Mouse (Mus musculus) kidney, postnatal 4 days (tissue): ENCODE data around the gene Wnt11.

Source experiments
- DNase-seq, 2 experiments: peaks; one replicate each; pipeline ENCODE4 v3.0.0; 2021; ENCODE audit warnings: mixed read lengths in 2 of 2

Gene Wnt11

DNA sequence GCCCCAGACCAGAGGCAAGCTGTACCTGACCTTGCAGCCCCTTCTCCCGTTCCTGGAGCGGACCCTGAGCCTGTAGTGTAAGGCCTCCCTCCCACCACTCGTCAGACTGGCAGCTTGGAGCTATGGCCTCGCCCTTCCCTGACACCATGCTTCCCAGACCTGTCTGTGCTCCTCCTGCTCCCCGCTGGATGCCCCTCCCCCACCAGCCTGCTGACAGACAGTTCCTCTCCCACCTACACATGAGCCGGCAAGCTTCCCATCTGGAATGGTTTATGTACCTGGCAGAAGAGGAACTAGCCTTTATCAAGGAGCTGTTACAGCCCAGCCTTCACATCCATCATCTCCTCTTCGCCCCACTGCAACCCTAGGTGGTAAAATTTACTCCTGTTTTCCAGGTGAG is 6.0 kb upstream of the Wnt11 start:
- DNase-seq: no peak

DNA sequence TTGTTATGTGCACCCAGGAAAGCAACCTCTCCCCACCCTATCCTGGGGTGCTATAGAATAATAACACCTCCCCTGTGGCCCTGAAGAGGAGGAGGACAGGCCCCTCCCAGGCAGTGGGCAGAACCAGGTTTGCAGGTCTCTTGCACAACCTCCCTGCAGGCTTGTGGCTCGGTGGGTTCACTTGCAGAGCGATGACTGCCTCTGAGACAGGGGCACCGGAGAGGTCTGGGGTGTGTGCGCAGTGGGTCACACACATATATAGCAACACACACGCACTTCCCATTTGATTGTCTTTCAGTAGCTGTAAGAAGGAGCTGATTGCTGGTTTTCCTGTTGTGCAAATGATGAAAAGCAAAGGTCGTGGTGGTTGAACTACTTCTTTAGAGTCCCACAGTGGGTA is 3.6 kb upstream of the Wnt11 start:
- DNase-seq: no peak

- DNase-seq: peak; percentile 34 to 56
Measured at GRCm38 (mm10) chr7:98835519-98836441, 868 bp downstream of the Wnt11 start.

DNA sequence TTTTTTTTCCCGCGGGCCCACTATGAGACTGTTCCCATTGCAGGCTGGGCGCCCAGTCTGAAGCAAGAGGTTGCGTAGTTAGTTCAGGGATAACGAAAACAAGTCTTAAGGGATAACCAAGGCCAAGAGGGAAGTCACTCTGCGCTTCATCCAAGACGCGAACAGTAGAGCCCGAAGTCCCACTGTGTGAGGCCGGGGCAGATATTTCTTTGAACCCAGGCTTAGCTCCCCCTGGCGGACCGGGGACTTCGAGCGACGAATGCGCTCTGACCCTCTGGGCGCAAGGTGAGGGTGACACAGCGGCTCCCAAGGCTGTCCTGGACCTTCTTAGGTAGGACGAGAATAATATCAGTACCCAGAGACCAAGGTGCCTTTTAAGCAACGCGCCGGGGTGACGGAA is 1.7 kb downstream of the Wnt11 start:
- peak; percentile 88 to 90 for DNase-seq

- peak; percentile 91 to 94 for DNase-seq
Measured at GRCm38 (mm10) chr7:98837901-98838300, 3.0 kb downstream of the Wnt11 start.

GRCm38 (mm10) chr7:98838729-98839141 is 3.8 kb downstream of the Wnt11 start:
- peak; percentile 81 to 87 for DNase-seq

- no peak for DNase-seq
Measured at GRCm38 (mm10) chr7:98839312-98839711, 4.4 kb downstream of the Wnt11 start.

- no peak for DNase-seq
Measured at GRCm38 (mm10) chr7:98840771-98841170, 5.9 kb downstream of the Wnt11 start.

- no peak for DNase-seq
Measured at GRCm38 (mm10) chr7:98841802-98842201, 6.9 kb downstream of the Wnt11 start.

- no peak for DNase-seq
Measured at GRCm38 (mm10) chr7:98842997-98843396, 8.1 kb downstream of the Wnt11 start.

- peak in 1 of 2 experiments; percentile 47 for DNase-seq
Measured at GRCm38 (mm10) chr7:98843649-98844048, 8.7 kb downstream of the Wnt11 start.

DNA sequence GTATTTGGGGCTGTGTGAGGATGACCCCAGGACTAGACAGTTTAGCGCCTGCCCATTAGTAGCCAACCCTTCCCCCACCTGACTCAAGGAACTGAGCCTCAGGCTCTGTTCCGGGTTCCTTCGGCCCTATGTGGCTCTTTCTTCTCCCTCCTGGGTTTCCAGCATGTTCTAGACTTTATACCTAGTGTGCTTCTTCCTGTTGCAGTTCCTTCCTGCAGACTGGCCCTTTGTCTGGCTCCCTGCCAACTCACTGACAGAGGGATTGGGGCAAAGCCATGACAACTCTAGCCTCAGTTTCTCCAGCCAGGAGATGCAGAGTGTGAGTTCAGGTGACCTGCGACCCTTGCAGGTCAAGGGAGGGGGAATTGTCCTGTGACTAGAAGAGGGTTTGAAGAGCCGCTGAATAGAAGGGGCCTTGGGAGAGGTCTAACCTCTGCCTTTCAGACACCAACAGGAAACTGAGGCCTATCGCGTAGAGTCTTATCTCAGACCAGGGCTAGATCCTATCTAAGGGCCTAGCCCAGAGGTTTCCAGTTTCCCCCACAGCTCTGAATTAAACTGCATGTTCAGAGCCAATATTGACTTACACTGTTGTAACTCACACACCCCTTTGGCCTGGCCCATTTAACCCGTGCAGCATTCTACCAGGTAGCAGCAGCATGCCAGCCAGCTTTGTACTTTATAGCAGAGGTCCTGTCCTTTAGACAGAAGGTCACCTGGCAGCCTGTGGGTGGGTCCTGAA is 14.2 kb downstream of the Wnt11 start:
- peak in 1 of 2 experiments; percentile 54 for DNase-seq

DNA sequence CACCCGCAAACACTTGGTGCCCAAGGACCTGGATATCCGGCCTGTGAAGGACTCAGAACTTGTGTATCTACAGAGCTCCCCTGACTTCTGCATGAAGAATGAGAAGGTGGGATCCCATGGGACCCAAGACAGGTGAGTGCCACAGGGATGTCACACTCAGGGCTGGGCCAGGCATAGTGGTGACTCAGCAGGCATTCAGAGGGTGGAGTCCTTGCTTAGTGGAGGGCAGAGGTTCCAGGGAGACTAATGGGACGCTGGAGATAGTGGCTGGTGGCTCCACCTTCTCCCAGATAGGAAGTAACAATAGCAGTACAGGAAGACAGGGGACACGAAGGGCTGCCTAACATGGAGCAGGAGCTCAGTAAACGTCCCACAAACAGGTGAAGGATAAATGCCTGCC is 15.5 kb downstream of the Wnt11 start:
- DNase-seq: no peak

GRCm38 (mm10) chr7:98851220-98851619 is 16.3 kb downstream of the Wnt11 start:
- DNase-seq: peak; percentile 67 to 75

- no peak for DNase-seq
Measured at GRCm38 (mm10) chr7:98852950-98853650, 18.2 kb downstream of the Wnt11 start.

- no peak for DNase-seq
Measured at GRCm38 (mm10) chr7:98853806-98854205, 18.9 kb downstream of the Wnt11 start.

DNA sequence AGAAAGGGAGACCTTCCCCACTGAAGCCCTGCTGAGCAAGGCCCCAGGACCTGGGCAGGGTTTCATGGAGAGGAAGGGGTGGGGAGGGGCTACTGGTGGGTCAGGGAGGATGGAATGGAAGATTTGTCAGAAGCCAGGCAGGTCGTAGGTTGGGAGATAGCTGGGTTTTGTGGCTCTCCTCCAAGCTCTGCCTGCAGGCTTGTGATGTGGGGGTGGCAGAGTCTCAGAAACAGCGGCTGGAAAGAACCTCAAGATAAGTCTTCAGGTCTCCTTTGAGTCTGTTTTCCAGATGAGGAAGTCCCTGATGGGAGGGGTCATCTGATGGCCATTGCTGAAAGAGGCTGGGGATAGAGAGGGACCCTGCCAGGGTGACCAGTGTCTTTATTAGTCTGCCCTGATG is 20.5 kb downstream of the Wnt11 start:
- DNase-seq: no peak

DNA sequence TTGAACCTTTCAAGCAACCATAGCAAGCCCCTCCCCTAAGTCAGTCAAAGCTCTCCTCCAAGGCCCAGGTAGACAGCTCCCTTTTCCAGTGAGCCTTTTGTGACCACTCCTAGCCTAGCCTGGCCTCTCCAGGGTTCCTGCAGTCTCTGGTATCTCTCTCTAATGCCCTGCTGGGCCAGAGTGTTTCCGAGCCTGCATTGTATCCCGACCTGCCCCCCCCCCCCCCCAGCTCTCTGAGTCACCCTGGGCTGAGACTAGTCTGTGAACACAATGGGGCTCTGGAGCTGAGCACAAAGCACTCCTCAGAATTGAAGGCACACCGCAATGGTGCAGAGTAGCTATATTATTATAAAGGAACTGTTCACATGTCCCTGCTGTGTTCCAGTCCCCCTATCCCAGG is 21.2 kb downstream of the Wnt11 start:
- no peak for DNase-seq

- no peak for DNase-seq
Measured at GRCm38 (mm10) chr7:98857094-98857493, 22.2 kb downstream of the Wnt11 start.

DNA sequence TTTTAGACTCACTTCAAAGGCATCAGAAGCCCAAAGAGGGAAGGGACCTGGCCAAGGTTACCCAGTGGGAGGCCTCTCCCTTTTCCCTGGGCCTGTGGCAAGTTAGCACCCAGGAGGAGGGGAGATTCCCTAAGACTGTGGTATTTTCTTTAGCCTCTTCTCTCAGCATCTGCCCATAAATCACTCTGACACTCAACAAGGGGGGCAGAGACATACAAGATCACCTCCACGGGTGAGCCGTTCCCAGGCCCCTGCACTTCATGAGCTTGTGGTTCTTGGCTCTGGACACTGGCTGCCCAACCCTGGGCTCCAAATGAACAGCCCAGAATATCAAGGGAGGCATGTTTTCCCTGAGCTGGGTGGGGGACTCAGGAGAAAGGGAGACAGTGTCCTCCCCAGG is 26.1 kb downstream of the Wnt11 start:
- no peak for DNase-seq

- no peak for DNase-seq
Measured at GRCm38 (mm10) chr7:98862994-98863393, 28.1 kb downstream of the Wnt11 start.

GRCm38 (mm10) chr7:98863969-98864718 is 29.2 kb downstream of the Wnt11 start:
- DNase-seq: peak in 1 of 2 experiments; percentile 43
